Mouse (Mus musculus): Measurements from ENCODE around the gene Zhx3.
A peak's percentile ranks its signal among the peaks of the same experiment; 100 is the strongest.

Zhx3 gene

GRCm38 (mm10) chr2:160729851-160730796 is 142.7 kb downstream of the Zhx3 start:
- no peak for DNase-seq (ENCODE audit: low spot score in 2 of 2)

GRCm38 (mm10) chr2:160729436-160729835 is 143.4 kb downstream of the Zhx3 start:
- DNase-seq (ENCODE audit: low spot score in 2 of 2), result no peak

- DNase-seq (ENCODE audit: low spot score in 2 of 2), result no peak
Measured at GRCm38 (mm10) chr2:160728972-160729371, 143.8 kb downstream of the Zhx3 start.

GRCm38 (mm10) chr2:160725877-160726864 is 146.6 kb downstream of the Zhx3 start:
- DNase-seq (ENCODE audit: low spot score in 2 of 2), result no peak

GRCm38 (mm10) chr2:160724536-160724935 is 148.3 kb downstream of the Zhx3 start:
- peak in 1 of 2 experiments; percentile 7 for DNase-seq (ENCODE audit: low spot score in 2 of 2)

GRCm38 (mm10) chr2:160723613-160724375 is 149.0 kb downstream of the Zhx3 start:
- no peak for DNase-seq (ENCODE audit: low spot score in 2 of 2)

GRCm38 (mm10) chr2:160722714-160723113 is 150.1 kb downstream of the Zhx3 start:
- no peak for DNase-seq (ENCODE audit: low spot score in 2 of 2)

GRCm38 (mm10) chr2:160718811-160719210 is 154.0 kb downstream of the Zhx3 start:
- DNase-seq (ENCODE audit: low spot score in 2 of 2), result peak in 1 of 2 experiments; percentile 19

GRCm38 (mm10) chr2:160717269-160717668 is 155.5 kb downstream of the Zhx3 start:
- DNase-seq (ENCODE audit: low spot score in 2 of 2), result peak in 1 of 2 experiments; percentile 14

GRCm38 (mm10) chr2:160715463-160716030 is 157.3 kb downstream of the Zhx3 start:
- no peak for DNase-seq (ENCODE audit: low spot score in 2 of 2)

- no peak for DNase-seq (ENCODE audit: low spot score in 2 of 2)
Measured at GRCm38 (mm10) chr2:160707673-160708072, 165.1 kb downstream of the Zhx3 start.

GRCm38 (mm10) chr2:160702824-160703223 is 170.0 kb downstream of the Zhx3 start:
- DNase-seq (ENCODE audit: low spot score in 2 of 2), result no peak

GRCm38 (mm10) chr2:160701603-160702002 is 171.2 kb downstream of the Zhx3 start:
- no peak for DNase-seq (ENCODE audit: low spot score in 2 of 2)

- no peak for DNase-seq (ENCODE audit: low spot score in 2 of 2)
Measured at GRCm38 (mm10) chr2:160700271-160700670, 172.5 kb downstream of the Zhx3 start.

Measured in frontal cortex, postnatal 10 days (tissue).